Mouse (Mus musculus) lung, postnatal 10 days (tissue): Measurements from ENCODE around the gene 4932438A13Rik.

Experiments used
- DNase-seq: peaks from one replicate; pipeline ENCODE4 v3.0.0; 2021

4932438A13Rik gene

GRCm38 (mm10) chr3:36941572-36941971, 78.7 kb downstream of the 4932438A13Rik start:
- DNase-seq: no peak

- peak; percentile 41 for DNase-seq
Measured at GRCm38 (mm10) chr3:36942108-36942507, 79.2 kb downstream of the 4932438A13Rik start.

GRCm38 (mm10) chr3:36943706-36944105, 80.8 kb downstream of the 4932438A13Rik start:
- no peak for DNase-seq

- no peak for DNase-seq
Measured at GRCm38 (mm10) chr3:37037979-37038378, 175.1 kb downstream of the 4932438A13Rik start.

GRCm38 (mm10) chr3:37039811-37040210, 176.9 kb downstream of the 4932438A13Rik start:
- DNase-seq: no peak

- DNase-seq: no peak
Measured at GRCm38 (mm10) chr3:37051491-37051890, 188.6 kb downstream of the 4932438A13Rik start.

GRCm38 (mm10) chr3:37063406-37063805, 200.5 kb downstream of the 4932438A13Rik start, which contains the start of gene Adad1:
Gene Adad1, plus strand, starts transcription at chr3:37063527.
- no peak for DNase-seq

- DNase-seq: peak; percentile 77
Measured at GRCm38 (mm10) chr3:37073211-37073610, 210.3 kb downstream of the 4932438A13Rik start.

GRCm38 (mm10) chr3:37084860-37085259, 222.0 kb downstream of the 4932438A13Rik start:
- no peak for DNase-seq

- no peak for DNase-seq
Measured at GRCm38 (mm10) chr3:37090721-37091120, 227.8 kb downstream of the 4932438A13Rik start.
